Mouse (Mus musculus) right cerebral cortex, adult 18-20 months (tissue): ENCODE measurements around the gene Man1a2.

Experiments
- DNase-seq: peaks from one replicate; pipeline ENCODE4 v3.0.0; 2022; ENCODE audit warnings: mixed read lengths

Man1a2 gene

GRCm38 (mm10) chr3:100685087-100685762, at the start of gene Man1a2:
Man1a2 (minus strand) TSS chr3:100685503.
- peak; percentile 83 for DNase-seq

GRCm38 (mm10) chr3:100734482-100735154, 49.3 kb upstream of the Man1a2 start:
- no peak for DNase-seq

- DNase-seq = no peak
These were observed 46.6 kb upstream of the Man1a2 start for GRCm38 (mm10) chr3:100731896-100732295.

- DNase-seq = no peak
These were observed 46.0 kb upstream of the Man1a2 start for GRCm38 (mm10) chr3:100731347-100731746.

GRCm38 (mm10) chr3:100728008-100728712, 42.9 kb upstream of the Man1a2 start:
- DNase-seq = peak; percentile 43

- DNase-seq = no peak
These were observed 40.8 kb upstream of the Man1a2 start for GRCm38 (mm10) chr3:100725960-100726674.

- DNase-seq = no peak
These were observed 35.5 kb upstream of the Man1a2 start for GRCm38 (mm10) chr3:100720786-100721300.

GRCm38 (mm10) chr3:100716241-100716640, 30.9 kb upstream of the Man1a2 start:
- no peak for DNase-seq

GRCm38 (mm10) chr3:100715367-100715766, 30.1 kb upstream of the Man1a2 start:
- no peak for DNase-seq

- DNase-seq = no peak
These were observed 28.1 kb upstream of the Man1a2 start for GRCm38 (mm10) chr3:100713142-100714005.

GRCm38 (mm10) chr3:100712140-100712539, 26.8 kb upstream of the Man1a2 start:
- DNase-seq = no peak

- DNase-seq = no peak
These were observed 26.2 kb upstream of the Man1a2 start for GRCm38 (mm10) chr3:100711486-100711885.

GRCm38 (mm10) chr3:100707117-100707516, 21.8 kb upstream of the Man1a2 start:
- no peak for DNase-seq

GRCm38 (mm10) chr3:100705128-100705667, 19.9 kb upstream of the Man1a2 start:
- DNase-seq = peak; percentile 61

GRCm38 (mm10) chr3:100703847-100704644, 18.7 kb upstream of the Man1a2 start:
- no peak for DNase-seq

- DNase-seq = peak; percentile 23
These were observed 17.9 kb upstream of the Man1a2 start for GRCm38 (mm10) chr3:100702875-100703846.

GRCm38 (mm10) chr3:100688747-100689146, 3.4 kb upstream of the Man1a2 start:
- no peak for DNase-seq

GRCm38 (mm10) chr3:100686756-100687155, 1.5 kb upstream of the Man1a2 start:
- no peak for DNase-seq

- peak; percentile 70 for DNase-seq
These were observed 564 bp upstream of the Man1a2 start for GRCm38 (mm10) chr3:100685763-100686370.
